Mouse (Mus musculus): ENCODE measurements at regions not wholly inside any gene's neighbourhood (a gene's known extent, or its start where the extent isn't known, plus 50 kb on each side); places are given as distances from the start of the nearest gene placed in this dataset.
A peak's percentile ranks its signal among the peaks of the same experiment; 100 is the strongest.
"Not testable (repeated sequence)": the region's sequence is repeated elsewhere in the genome, so short reads cannot be mapped to it uniquely, and the experiment has no call there.

DNA sequence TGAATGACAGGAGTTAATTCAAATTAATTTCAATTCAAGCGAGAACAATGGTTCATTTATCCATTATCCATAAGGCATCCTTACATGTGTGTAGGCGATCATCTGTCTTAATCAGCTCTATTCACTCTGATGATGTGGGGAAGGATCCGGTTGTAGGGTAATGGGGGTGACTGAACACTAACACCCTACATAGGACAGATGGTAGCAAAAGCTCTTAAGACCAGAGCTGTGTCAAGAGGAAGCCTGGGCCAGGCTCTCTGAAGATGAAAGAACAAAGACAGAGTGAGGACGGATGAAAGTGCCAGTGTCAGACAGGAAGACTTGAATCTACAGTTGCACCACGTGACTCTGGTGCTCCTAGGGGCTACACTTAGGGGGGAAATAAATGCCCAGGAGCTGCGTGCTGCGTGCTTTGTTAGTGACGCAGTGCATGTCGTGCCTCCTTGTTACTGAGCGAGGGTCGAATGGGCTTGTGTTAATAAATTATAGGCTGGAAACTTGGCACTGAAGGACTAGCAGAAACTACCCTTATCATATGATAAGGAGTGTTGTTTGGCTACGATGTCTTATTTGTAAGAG, 107.1 kb upstream of the Steap1 start:
- Histone ChIP-seq H3K36me3 (replicated peaks; ENCODE audit: control insufficient read depth, insufficient read depth, low read length) (no peaks in the 10 kb centered on the region), H3K4me3 (ENCODE audit: low read depth, low read length) (no peak overlapping the region), H3K4me1 (ENCODE audit: control insufficient read depth, insufficient read depth) (no peaks in the 10 kb centered on the region), H3K9me3 (replicated peaks; ENCODE audit: control insufficient read depth, low read length) (no peaks in the 10 kb centered on the region), H3K9ac (replicated peaks; ENCODE audit: low read depth, low read length) (no peak overlapping the region), H3K4me2 (ENCODE audit: low read depth, low read length) (no peak overlapping the region), H3K27ac (ENCODE audit: low read depth) (no peak overlapping the region), H3K27me3 (ENCODE audit: control insufficient read depth, insufficient read depth, low read length) (no peaks in the 10 kb centered on the region)
- DNase-seq (ENCODE audit: low spot score) (no peak), ATAC-seq (ENCODE audit: insufficient read depth, low read depth) (no peak)
- WGBS, result 62% methylated on average over 12 of the region's 12 CpGs
- TF ChIP-seq CTCF (IDR thresholded peaks at IDR 0.05; ENCODE audit: low read depth) (no peak), EP300 (IDR thresholded peaks at IDR 0.05; ENCODE audit: low read depth) (no peak)

DNA sequence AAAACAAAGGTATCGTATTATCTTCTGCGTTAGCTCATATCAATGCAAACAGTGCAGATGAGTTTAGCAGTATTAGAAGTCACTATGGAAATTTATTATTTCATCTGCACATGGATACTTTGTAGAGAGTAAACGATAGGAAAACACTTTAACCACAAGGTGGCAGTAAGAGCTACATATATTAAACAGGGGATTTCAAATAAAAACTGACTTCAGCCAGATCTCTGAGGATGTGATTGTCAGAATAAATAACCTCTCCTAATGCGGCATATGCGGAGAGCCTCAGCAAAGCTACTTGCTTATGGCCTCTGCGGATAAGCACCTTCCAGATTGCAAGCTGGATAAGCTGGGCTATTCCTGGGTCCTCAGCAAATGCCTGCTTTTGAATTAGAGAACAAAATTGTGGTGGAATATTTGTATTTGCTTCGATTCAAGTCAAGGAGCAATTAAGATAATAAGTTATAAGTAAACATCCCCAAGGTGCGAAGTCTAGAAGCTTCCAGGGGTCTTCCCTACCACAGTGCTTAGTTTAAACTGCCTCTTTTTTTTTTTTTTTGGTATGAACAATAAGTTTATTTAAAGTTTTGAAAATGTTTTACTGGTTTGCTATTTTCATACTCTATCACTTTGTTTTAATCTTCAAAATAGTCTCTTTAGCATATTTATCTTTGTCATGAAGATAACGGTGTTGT, 96.8 kb upstream of the Steap1 start:
- Histone ChIP-seq H3K9ac (replicated peaks; ENCODE audit: low read depth, low read length) (no peak overlapping the region), H3K4me1 (ENCODE audit: control insufficient read depth, insufficient read depth) (no peaks in the 10 kb centered on the region), H3K27ac (ENCODE audit: low read depth) (no peak overlapping the region), H3K27me3 (ENCODE audit: control insufficient read depth, insufficient read depth, low read length) (no peaks in the 10 kb centered on the region), H3K4me3 (ENCODE audit: low read depth, low read length) (no peak overlapping the region), H3K36me3 (replicated peaks; ENCODE audit: control insufficient read depth, insufficient read depth, low read length) (no peaks in the 10 kb centered on the region), H3K9me3 (replicated peaks; ENCODE audit: control insufficient read depth, low read length) (no peaks in the 10 kb centered on the region), H3K4me2 (ENCODE audit: low read depth, low read length) (no peak overlapping the region)
- DNase-seq (ENCODE audit: low spot score) (no peak), ATAC-seq (ENCODE audit: insufficient read depth, low read depth) (no peak)
- TF ChIP-seq EP300 (IDR thresholded peaks at IDR 0.05; ENCODE audit: low read depth), result no peak
- peak; percentile 36 for TF ChIP-seq CTCF (IDR thresholded peaks at IDR 0.05; ENCODE audit: low read depth)
- WGBS, result 49% methylated on average over 9 of the region's 9 CpGs

- Histone ChIP-seq H3K36me3 (replicated peaks; ENCODE audit: control insufficient read depth, insufficient read depth, low read length) (no peaks in the 10 kb centered on the region), H3K27ac (ENCODE audit: low read depth) (no peak overlapping the region), H3K9ac (replicated peaks; ENCODE audit: low read depth, low read length) (no peak overlapping the region), H3K4me1 (ENCODE audit: control insufficient read depth, insufficient read depth) (no peaks in the 10 kb centered on the region), H3K4me3 (ENCODE audit: low read depth, low read length) (no peak overlapping the region), H3K9me3 (replicated peaks; ENCODE audit: control insufficient read depth, low read length) (no peaks in the 10 kb centered on the region), H3K27me3 (ENCODE audit: control insufficient read depth, insufficient read depth, low read length) (no peaks in the 10 kb centered on the region), H3K4me2 (ENCODE audit: low read depth, low read length) (no peak overlapping the region)
- no peak for ATAC-seq (ENCODE audit: insufficient read depth, low read depth)
- no peak for DNase-seq (ENCODE audit: low spot score)
- 71% methylated on average over 3 of the region's 3 CpGs for WGBS
- TF ChIP-seq EP300 (IDR thresholded peaks at IDR 0.05; ENCODE audit: low read depth) (no peak), CTCF (IDR thresholded peaks at IDR 0.05; ENCODE audit: low read depth) (no peak)
Measured at GRCm38 (mm10) chr5:5844312-5844711, 95.2 kb upstream of the Steap1 start.

DNA sequence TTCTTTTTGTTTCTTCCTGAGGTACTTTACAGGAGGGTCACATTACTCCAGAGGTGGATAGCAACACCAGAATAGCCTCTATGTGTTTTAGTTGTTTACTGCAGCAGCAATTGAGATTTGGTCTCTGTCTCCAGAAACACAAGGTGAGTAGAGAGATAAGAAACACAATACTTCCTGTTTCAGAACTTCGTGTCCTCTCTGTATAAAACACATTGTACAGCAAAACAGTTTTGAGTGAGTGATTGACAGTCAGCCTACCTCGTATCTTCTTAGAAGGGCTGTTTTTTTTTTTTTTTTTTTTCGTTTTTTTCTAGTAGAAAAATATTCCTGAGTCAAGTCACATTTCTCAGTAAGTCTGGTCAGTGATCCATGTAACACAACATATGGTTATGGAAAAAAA, 89.6 kb upstream of the Steap1 start:
- H3K4me2 ChIP-seq (ENCODE audit: low read depth, low read length), result no peak overlapping the region
- no peak for TF ChIP-seq EP300 (IDR thresholded peaks at IDR 0.05; ENCODE audit: low read depth)
- TF ChIP-seq CTCF (IDR thresholded peaks at IDR 0.05; ENCODE audit: low read depth), result no peak
- H3K4me3 ChIP-seq (ENCODE audit: low read depth, low read length), result no peak overlapping the region
- H3K27me3 ChIP-seq (ENCODE audit: control insufficient read depth, insufficient read depth, low read length), result no peaks in the 10 kb centered on the region
- no peaks in the 10 kb centered on the region for H3K36me3 ChIP-seq (replicated peaks; ENCODE audit: control insufficient read depth, insufficient read depth, low read length)
- H3K9ac ChIP-seq (replicated peaks; ENCODE audit: low read depth, low read length), result no peak overlapping the region
- ATAC-seq (ENCODE audit: insufficient read depth, low read depth) (no peak), DNase-seq (ENCODE audit: low spot score) (no peak)
- H3K27ac ChIP-seq (ENCODE audit: low read depth), result no peak overlapping the region
- no peaks in the 10 kb centered on the region for H3K9me3 ChIP-seq (replicated peaks; ENCODE audit: control insufficient read depth, low read length)
- no peaks in the 10 kb centered on the region for H3K4me1 ChIP-seq (ENCODE audit: control insufficient read depth, insufficient read depth)
- 32% methylated on average over 3 of the region's 3 CpGs for WGBS

- not testable (repeated sequence) for H3K27ac ChIP-seq (ENCODE audit: low read depth); H3K27me3 ChIP-seq (ENCODE audit: control insufficient read depth, insufficient read depth, low read length); DNase-seq (ENCODE audit: low spot score); H3K4me1 ChIP-seq (ENCODE audit: control insufficient read depth, insufficient read depth); H3K4me3 ChIP-seq (ENCODE audit: low read depth, low read length); ATAC-seq (ENCODE audit: insufficient read depth, low read depth); H3K4me2 ChIP-seq (ENCODE audit: low read depth, low read length); H3K36me3 ChIP-seq (replicated peaks; ENCODE audit: control insufficient read depth, insufficient read depth, low read length); H3K9ac ChIP-seq (replicated peaks; ENCODE audit: low read depth, low read length); H3K9me3 ChIP-seq (replicated peaks; ENCODE audit: control insufficient read depth, low read length)
- WGBS, result 79% methylated on average over 9 of the region's 9 CpGs
Measured at GRCm38 (mm10) chr5:5822666-5823065, 73.5 kb upstream of the Steap1 start.

Data from heart, postnatal 0 days (tissue).